Mouse (Mus musculus): Measurements from ENCODE around the gene Chgb. TPM values are rescaled to one million over a fixed set of nuclear protein-coding genes. Genes with fewer than 3 reads are reported as not detected.

The Chgb gene
- total RNA-seq, 1 experiment from 2014 or later: 1,883 TPM

DNA sequence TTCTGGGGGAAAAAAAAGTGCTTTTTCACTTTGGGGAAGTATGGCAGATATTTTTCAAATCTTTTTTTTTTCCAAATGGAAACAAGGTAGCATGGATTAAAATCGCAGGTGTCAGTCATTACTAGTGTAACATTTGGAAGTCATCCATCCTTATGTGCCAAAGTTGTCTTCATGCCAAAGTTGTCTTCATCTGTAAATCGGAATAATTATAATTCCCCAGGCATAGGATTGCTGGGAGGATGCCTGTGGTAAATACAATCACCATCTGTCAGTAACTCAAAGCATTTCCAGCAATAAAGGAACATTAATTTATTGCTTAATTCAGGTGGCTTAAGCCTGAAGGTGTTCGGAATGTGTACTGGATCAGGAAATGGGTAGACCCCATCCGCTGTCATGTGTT is 60.0 kb downstream of the Chgb start:
- DNase-seq: no peak

Other genes starting within 250 kb of the Chgb start
- 36.2 and 47.1 TPM in 2 replicates for gene Gpcpd1, start 193.5 kb upstream of the Chgb start, total RNA-seq (2021)
- gene Shld1, start 94.3 kb upstream of the Chgb start, total RNA-seq (2021): 8.5 and 9.4 TPM in 2 replicates
- 17.6 and 21.8 TPM in 2 replicates for gene Trmt6, start 34.8 kb downstream of the Chgb start, total RNA-seq (2021)
- gene Mcm8, start 34.9 kb downstream of the Chgb start, total RNA-seq (2021): 3.3 and 4.4 TPM in 2 replicates
- 117 and 131 TPM in 2 replicates for gene Crls1, start 65.4 kb downstream of the Chgb start, total RNA-seq (2021)
- 3.0 and 3.3 TPM in 2 replicates for gene Lrrn4, start 99.6 kb downstream of the Chgb start, total RNA-seq (2021)
- not detected in 2 replicates for gene Fermt1, start 164.6 kb downstream of the Chgb start, total RNA-seq (2021)

All from adrenal gland, postnatal 14 days (tissue).